Mouse (Mus musculus): ENCODE results near the gene Pigl. TPM values are rescaled to one million over a fixed set of nuclear protein-coding genes. Genes with fewer than 3 reads are reported as not detected.

Pigl gene
- polyA plus RNA-seq, 1 experiment from 2014 or later: 6.6 TPM

DNA sequence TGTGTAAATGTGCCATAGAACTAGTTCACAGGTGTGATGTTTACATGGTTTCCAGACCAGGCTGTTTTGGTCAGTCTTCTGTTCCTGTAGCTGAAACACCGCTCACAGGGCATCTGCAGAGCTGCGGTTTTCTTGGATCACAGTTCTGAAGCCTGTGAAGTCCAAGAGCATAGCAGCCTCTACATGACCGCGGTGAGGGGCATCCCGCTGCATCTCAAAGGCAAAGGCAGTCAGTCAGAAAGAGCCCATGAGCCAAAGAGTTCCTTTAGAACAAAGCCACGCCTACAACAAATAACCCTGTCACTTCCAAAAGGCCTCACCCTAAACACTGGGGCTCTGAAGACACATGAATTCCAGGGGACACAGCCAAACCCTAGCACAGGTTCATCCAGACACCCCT lies 55.1 kb downstream of the Pigl start:
- H3K4me2 ChIP-seq (ENCODE audit: low read length): no peak overlapping the region
- no peaks in the 10 kb centered on the region for H3K36me3 ChIP-seq (ENCODE audit: control insufficient read depth, insufficient read depth, low read length)
- H3K27ac ChIP-seq (replicated peaks; ENCODE audit: low read depth, low read length): no peak overlapping the region
- no peak overlapping the region for H3K9ac ChIP-seq (replicated peaks; ENCODE audit: low read length)
- 73% methylated on average over 6 of the region's 6 CpGs for WGBS
- H3K27me3 ChIP-seq (ENCODE audit: control insufficient read depth, insufficient read depth, low read length): no peaks in the 10 kb centered on the region
- ATAC-seq (ENCODE audit: low FRiP score, low TSS enrichment): no peak
- H3K4me3 ChIP-seq (replicated peaks; ENCODE audit: low read depth, low read length): no peak overlapping the region
- no peaks in the 10 kb centered on the region for H3K9me3 ChIP-seq (ENCODE audit: control insufficient read depth, low read length)
- no peak for DNase-seq
- 0 out of 2 replicates have a peak, but pooled peaks cover 2% of the 10 kb centered on the region for H3K4me1 ChIP-seq (ENCODE audit: control insufficient read depth, insufficient read depth, low read length)

DNA sequence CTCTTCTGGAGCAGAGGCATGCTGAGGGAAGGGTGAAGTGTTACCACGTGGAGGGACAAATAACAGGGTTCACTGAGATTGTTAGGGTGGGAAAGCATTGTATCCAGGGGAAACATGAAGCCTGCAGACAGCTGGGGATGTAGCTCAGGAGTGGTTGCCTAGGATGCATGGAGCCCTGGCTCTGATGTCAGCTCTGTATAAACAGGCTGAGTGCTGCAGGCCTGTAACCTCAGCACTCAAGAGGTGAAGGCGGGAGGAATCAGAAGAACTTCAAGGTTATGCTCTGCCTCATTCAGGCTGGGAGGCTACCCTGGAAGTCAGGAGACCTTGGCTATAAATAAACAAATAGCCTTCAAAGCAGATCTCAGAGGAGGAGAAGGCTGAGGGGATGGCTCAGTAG lies 60.7 kb downstream of the Pigl start:
- no peak for ATAC-seq (ENCODE audit: low FRiP score, low TSS enrichment)
- Histone ChIP-seq H3K27me3 (ENCODE audit: control insufficient read depth, insufficient read depth, low read length) (no peaks in the 10 kb centered on the region), H3K27ac (replicated peaks; ENCODE audit: low read depth, low read length) (no peak overlapping the region), H3K9ac (replicated peaks; ENCODE audit: low read length) (no peak overlapping the region), H3K4me3 (replicated peaks; ENCODE audit: low read depth, low read length) (no peak overlapping the region), H3K4me1 (ENCODE audit: control insufficient read depth, insufficient read depth, low read length) (no peaks in the 10 kb centered on the region), H3K36me3 (ENCODE audit: control insufficient read depth, insufficient read depth, low read length) (0 out of 2 replicates have a peak, but pooled peaks cover 8% of the 10 kb centered on the region), H3K4me2 (ENCODE audit: low read length) (no peak overlapping the region), H3K9me3 (ENCODE audit: control insufficient read depth, low read length) (no peaks in the 10 kb centered on the region)
- WGBS: 31% methylated on average over 2 of the region's 2 CpGs
- DNase-seq: peak; percentile 21

DNA sequence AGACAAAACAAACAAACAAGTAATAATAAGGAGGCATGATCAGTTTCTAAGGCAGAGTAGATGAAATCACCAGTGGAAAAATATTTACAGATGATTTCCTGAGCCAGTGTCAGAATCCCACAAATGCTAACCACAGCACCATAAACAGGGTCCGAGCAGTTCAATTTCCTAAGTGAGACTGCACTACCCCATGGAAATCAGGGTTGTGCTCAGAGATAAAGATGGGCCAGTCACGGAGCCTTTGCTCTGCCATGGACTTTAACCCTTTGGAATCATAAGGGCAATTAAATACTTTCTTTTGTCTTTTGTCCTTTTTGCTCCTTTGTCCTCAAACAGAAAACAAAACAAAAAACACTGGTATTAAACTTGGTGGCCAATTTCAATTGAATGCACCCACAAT lies 64.0 kb downstream of the Pigl start:
- no peak overlapping the region for H3K4me2 ChIP-seq (ENCODE audit: low read length)
- H3K36me3 ChIP-seq (ENCODE audit: control insufficient read depth, insufficient read depth, low read length): peaks cover 29% of the 10 kb centered on the region
- no peak overlapping the region for H3K4me3 ChIP-seq (replicated peaks; ENCODE audit: low read depth, low read length)
- H3K27me3 ChIP-seq (ENCODE audit: control insufficient read depth, insufficient read depth, low read length): no peaks in the 10 kb centered on the region
- ATAC-seq (ENCODE audit: low FRiP score, low TSS enrichment): no peak
- 73% methylated on average over 2 of the region's 2 CpGs for WGBS
- DNase-seq: no peak
- no peaks in the 10 kb centered on the region for H3K4me1 ChIP-seq (ENCODE audit: control insufficient read depth, insufficient read depth, low read length)
- H3K9ac ChIP-seq (replicated peaks; ENCODE audit: low read length): no peak overlapping the region
- H3K27ac ChIP-seq (replicated peaks; ENCODE audit: low read depth, low read length): no peak overlapping the region
- no peaks in the 10 kb centered on the region for H3K9me3 ChIP-seq (ENCODE audit: control insufficient read depth, low read length)

DNA sequence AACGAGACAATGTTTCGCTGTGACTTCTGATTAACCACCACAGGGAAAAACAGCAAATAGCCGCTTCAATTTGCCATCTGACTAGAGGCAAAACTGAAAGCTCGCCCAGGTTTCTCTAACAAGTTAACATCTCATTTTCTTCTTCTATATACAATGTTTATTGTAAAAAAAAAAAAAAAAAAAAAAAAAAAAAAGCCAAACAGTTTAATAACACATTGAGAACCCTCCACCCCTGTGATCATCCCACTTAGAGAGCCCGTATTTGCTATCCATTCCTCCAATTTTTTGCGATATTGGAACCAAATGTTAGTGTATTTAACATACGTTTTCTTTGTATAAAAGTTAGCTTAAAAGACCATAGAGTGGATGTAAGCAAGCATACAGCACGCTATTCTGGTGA lies 78.8 kb downstream of the Pigl start:
- Histone ChIP-seq H3K9me3 (ENCODE audit: control insufficient read depth, low read length) (no peaks in the 10 kb centered on the region), H3K27ac (replicated peaks; ENCODE audit: low read depth, low read length) (no peak overlapping the region), H3K36me3 (ENCODE audit: control insufficient read depth, insufficient read depth, low read length) (peaks cover 18% of the 10 kb centered on the region), H3K4me1 (ENCODE audit: control insufficient read depth, insufficient read depth, low read length) (peaks cover 15% of the 10 kb centered on the region), H3K27me3 (ENCODE audit: control insufficient read depth, insufficient read depth, low read length) (no peaks in the 10 kb centered on the region), H3K4me3 (replicated peaks; ENCODE audit: low read depth, low read length) (peak overlapping the region; percentile 81), H3K4me2 (ENCODE audit: low read length) (peak overlapping the region; percentile 85), H3K9ac (replicated peaks; ENCODE audit: low read length) (peak overlapping the region; percentile 47; the same call in 1 of the 2 replicates)
- WGBS: 84% methylated on average over 8 of the region's 8 CpGs
- no peak for ATAC-seq (ENCODE audit: low FRiP score, low TSS enrichment)
- no peak for DNase-seq

DNA sequence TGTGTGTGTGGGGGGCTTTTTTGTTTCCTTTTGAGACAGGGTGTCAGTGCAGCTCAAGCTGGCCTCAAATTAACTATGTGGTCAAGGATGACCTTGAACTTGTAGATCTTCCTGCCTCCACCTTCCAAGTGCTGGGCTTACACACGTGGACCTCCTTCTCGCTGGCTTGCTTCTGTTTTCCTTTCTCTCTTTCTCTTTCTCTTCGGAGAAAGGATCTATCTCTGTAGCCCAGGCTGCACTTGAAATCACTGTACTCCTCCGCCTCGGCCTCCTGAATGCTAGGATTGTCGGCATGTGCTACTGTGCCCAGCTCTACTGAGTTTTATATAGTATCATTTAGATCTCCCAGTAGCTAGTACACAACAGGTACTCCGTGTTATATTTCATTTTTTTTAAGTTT lies 79.3 kb downstream of the Pigl start:
- H3K27me3 ChIP-seq (ENCODE audit: control insufficient read depth, insufficient read depth, low read length): no peaks in the 10 kb centered on the region
- ATAC-seq (ENCODE audit: low FRiP score, low TSS enrichment) (no peak), DNase-seq (peak; percentile 56)
- no peak overlapping the region for H3K27ac ChIP-seq (replicated peaks; ENCODE audit: low read depth, low read length)
- WGBS: 17% methylated on average over 7 of the region's 7 CpGs
- peak overlapping the region; percentile 85 for H3K4me2 ChIP-seq (ENCODE audit: low read length)
- H3K9me3 ChIP-seq (ENCODE audit: control insufficient read depth, low read length): no peaks in the 10 kb centered on the region
- H3K36me3 ChIP-seq (ENCODE audit: control insufficient read depth, insufficient read depth, low read length): peaks cover 14% of the 10 kb centered on the region
- H3K9ac ChIP-seq (replicated peaks; ENCODE audit: low read length): peak overlapping the region; percentile 47; the same call in 1 of the 2 replicates
- peak overlapping the region; percentile 81 for H3K4me3 ChIP-seq (replicated peaks; ENCODE audit: low read depth, low read length)
- peaks cover 15% of the 10 kb centered on the region for H3K4me1 ChIP-seq (ENCODE audit: control insufficient read depth, insufficient read depth, low read length)

DNA sequence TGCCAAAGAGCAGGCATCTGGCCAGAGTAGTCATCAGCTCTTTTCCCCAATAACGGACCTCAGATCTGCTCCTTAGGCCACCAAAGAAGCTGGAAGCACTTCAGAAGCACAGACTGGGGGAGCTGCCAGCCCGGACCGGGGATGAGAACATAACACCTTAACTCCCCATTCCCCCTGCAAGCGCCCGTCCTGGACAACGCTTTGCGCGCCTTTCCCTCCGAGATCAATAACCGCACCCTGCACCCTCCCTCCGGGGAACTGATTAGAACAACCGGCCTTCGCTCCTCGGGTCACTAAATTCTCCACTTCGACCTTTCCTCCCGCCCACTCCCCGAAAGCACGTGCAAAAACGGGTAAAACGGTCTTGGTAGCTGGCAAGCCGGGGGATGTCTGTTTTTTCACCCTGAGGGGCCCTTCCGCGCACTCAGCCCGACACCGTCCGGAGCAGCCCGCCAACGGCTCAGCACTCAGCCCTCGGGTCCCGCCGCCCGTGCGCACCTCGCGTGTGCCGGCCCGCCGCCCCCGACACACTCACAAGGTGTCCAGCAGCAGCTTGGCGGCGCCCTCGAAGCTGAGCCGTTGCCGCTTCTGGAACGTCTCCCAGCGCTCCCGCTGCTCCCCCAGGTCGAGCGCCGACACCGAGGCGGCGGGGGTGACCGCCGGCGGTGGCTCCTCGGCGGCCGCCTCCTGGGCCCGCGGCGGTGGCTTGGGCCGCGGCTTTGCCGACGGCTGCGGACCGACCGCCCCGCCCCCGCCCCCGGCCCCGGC lies 80.2 kb downstream of the Pigl start:
- DNase-seq (peak; percentile 77), ATAC-seq (ENCODE audit: low FRiP score, low TSS enrichment) (peak; percentile 79)
- WGBS: under 1% methylated on average over 70 of the region's 73 CpGs

DNA sequence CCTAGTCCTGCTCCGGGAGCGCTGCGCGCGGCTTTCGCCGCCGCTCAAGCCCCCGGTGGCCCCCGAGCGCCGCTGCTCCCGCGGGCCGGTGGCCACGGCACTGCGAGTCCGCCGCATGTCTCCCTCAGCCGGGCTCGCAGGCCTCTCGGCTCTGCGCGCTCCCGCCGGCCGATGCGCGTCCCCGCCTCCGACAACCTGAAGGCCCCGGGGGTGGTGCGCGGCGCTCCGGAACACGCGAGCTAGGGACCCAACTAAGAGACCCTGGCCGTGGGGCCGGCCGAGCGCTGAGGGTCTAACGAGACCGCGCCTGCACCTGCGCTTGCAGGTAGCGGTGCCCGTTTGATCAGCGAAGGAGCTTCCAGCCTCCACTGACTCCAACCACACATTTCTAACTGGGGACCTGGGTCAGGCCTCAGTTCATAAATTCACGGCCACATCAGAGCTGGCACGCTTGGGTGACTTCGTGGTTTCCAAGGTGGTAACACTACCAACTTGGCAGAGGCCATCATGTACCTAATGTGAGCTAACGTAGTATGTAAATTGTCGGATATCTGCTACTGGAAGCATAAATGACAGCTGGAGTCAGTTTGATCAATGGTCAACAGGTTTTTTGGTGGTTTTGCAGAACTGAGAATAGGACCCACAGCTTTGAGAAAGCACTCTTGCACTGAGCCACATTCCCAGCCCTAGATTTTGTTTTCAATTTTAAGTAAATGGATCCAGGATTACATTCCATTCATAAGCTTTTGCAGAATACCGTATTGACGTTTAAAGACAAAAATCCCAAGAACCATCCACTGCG lies 81.0 kb downstream of the Pigl start, which contains the start of gene Cenpv:
Gene Cenpv, minus strand, starts transcription at position 173 of the 802 bp plus-strand sequence.
- WGBS: 7% methylated on average over 50 of the region's 57 CpGs
- ATAC-seq (ENCODE audit: low FRiP score, low TSS enrichment): peak; percentile 68; the same call in 1 of the 2 replicates

More for the DNA sequence above, 80.2 kb downstream of the Pigl start:
- Histone ChIP-seq H3K4me1 (ENCODE audit: control insufficient read depth, insufficient read depth, low read length) (peaks cover 15% of the 10 kb centered on the region), H3K9ac (replicated peaks; ENCODE audit: low read length) (peak overlapping the region; percentile 93), H3K4me3 (replicated peaks; ENCODE audit: low read depth, low read length) (peak overlapping the region; percentile 81), H3K36me3 (ENCODE audit: control insufficient read depth, insufficient read depth, low read length) (peaks cover 7% of the 10 kb centered on the region), H3K27ac (replicated peaks; ENCODE audit: low read depth, low read length) (peak overlapping the region; percentile 86), H3K4me2 (ENCODE audit: low read length) (peak overlapping the region; percentile 85), H3K9me3 (ENCODE audit: control insufficient read depth, low read length) (no peaks in the 10 kb centered on the region), H3K27me3 (ENCODE audit: control insufficient read depth, insufficient read depth, low read length) (no peaks in the 10 kb centered on the region)

DNA sequence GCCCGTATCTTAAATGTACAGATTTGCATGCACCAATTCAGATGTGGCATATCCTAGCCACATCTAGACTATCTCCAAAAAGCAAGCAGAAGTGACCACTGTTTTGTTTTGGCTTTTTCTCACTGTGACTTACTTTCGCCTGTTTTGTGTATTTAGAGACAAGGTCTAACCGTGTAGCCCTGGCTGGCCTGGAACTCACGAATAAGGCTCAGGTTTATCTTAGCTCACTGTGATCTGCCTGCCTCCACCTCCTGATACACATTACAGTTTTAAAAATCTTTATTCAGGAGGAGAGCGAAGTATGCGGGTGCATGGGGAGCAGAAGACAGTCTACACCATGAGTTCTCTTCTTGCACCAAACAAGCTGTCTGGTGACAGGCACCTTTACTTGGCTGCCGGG lies 81.9 kb downstream of the Pigl start:
- no peak for ATAC-seq (ENCODE audit: low FRiP score, low TSS enrichment)
- H3K27me3 ChIP-seq (ENCODE audit: control insufficient read depth, insufficient read depth, low read length): no peaks in the 10 kb centered on the region
- no peak overlapping the region for H3K27ac ChIP-seq (replicated peaks; ENCODE audit: low read depth, low read length)
- DNase-seq: no peak
- peaks cover 15% of the 10 kb centered on the region for H3K4me1 ChIP-seq (ENCODE audit: control insufficient read depth, insufficient read depth, low read length)
- whole genome bisulfite sequencing: 83% methylated on average over 7 of the region's 7 CpGs
- H3K4me2 ChIP-seq (ENCODE audit: low read length): no peak overlapping the region
- no peak overlapping the region for H3K4me3 ChIP-seq (replicated peaks; ENCODE audit: low read depth, low read length)
- no peaks in the 10 kb centered on the region for H3K36me3 ChIP-seq (ENCODE audit: control insufficient read depth, insufficient read depth, low read length)
- no peak overlapping the region for H3K9ac ChIP-seq (replicated peaks; ENCODE audit: low read length)
- no peaks in the 10 kb centered on the region for H3K9me3 ChIP-seq (ENCODE audit: control insufficient read depth, low read length)

More for the DNA sequence above, 81.0 kb downstream of the Pigl start, which contains the start of gene Cenpv:
- Histone ChIP-seq H3K36me3 (ENCODE audit: control insufficient read depth, insufficient read depth, low read length) (peaks cover 1% of the 10 kb centered on the region; the same call in 1 of the 2 replicates), H3K27me3 (ENCODE audit: control insufficient read depth, insufficient read depth, low read length) (no peaks in the 10 kb centered on the region), H3K4me1 (ENCODE audit: control insufficient read depth, insufficient read depth, low read length) (peaks cover 15% of the 10 kb centered on the region), H3K4me3 (replicated peaks; ENCODE audit: low read depth, low read length) (peak within 1 kb of the TSS; percentile 81), H3K27ac (replicated peaks; ENCODE audit: low read depth, low read length) (peak within 1 kb of the TSS; percentile 86), H3K9ac (replicated peaks; ENCODE audit: low read length) (peak within 1 kb of the TSS; percentile 93), H3K4me2 (ENCODE audit: low read length) (peak within 1 kb of the TSS; percentile 85), H3K9me3 (ENCODE audit: control insufficient read depth, low read length) (no peaks in the 10 kb centered on the region)
- DNase-seq: peak; percentile 90
